8 mouse cellular contexts compared by ENCODE assay signal in the genomic region with DNA sequence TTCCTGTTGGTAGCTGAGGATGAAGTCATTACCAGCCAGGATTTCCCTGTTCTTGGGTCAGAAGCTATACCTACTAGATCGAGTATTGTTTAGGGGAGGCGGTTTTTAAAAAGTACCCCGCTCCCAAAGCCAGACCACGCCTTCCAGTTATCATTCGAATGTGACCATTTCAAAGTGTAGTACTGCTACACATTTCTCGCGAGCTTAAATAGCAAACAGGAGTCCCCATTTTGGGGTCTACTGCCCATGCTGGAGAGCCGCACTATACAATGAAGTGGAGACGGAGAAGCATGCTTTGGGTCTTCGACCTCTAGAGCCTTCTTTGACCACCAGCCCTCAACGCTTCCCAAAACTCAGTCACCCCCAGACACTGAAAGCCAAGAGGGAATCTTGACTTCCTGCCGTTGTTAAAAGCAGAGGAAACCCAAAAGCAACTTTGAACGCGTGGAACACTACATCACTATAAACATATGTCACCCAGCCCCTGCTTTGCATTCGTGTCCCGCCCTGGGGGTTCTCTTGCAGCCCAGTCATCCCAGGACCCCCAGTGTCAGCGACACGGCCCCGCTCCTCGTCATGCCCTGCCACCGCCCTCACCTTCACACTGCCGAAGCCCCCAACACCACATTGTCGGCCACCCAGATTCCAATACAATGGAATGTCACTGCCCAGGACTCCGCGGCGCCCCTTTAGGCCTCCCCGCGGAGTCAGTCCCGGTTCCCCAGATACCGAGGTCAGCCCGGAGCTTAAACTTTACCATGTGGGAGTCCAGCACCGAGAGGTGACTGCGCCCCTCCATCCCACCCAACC. TPM values are rescaled to one million over a fixed set of nuclear protein-coding genes. Genes with fewer than 3 reads are reported as not detected.
DNase-seq lines count a peak whose midpoint lies in the region; ATAC-seq and TF ChIP-seq lines count a peak whose summit lies in the region.

No protein-coding gene starts in this region.

- peak; percentile 26 for ATAC-seq in activated CD4-positive, CD25-positive, alpha-beta regulatory T cell, adult 4 months
- ATAC-seq in embryonic facial prominence, embryonic 13.5 days (ENCODE audit: insufficient number of reproducible peaks, insufficient read depth, low FRiP score, low TSS enrichment, low read depth), result peak; percentile 33
- ATAC-seq in heart, embryonic 15.5 days (replicated peaks; ENCODE audit: insufficient number of reproducible peaks, insufficient read depth, low FRiP score, low read depth), result peak; percentile 21
- ATAC-seq in neural tube, embryonic 14.5 days (ENCODE audit: low read depth), result peak; percentile 39

- H3K27ac ChIP-seq in embryonic facial prominence, embryonic 13.5 days, result peak overlapping the region; percentile 99
- peak overlapping the region; percentile 99 for H3K27ac ChIP-seq in heart, embryonic 15.5 days
- peak overlapping the region; percentile 95 for H3K27ac ChIP-seq in neural tube, embryonic 14.5 days (ENCODE audit: low read depth, low read length)

- peak overlapping the region; percentile 98 for H3K9ac ChIP-seq in embryonic facial prominence, embryonic 13.5 days
- peak overlapping the region; percentile 99 for H3K9ac ChIP-seq in heart, embryonic 15.5 days
- peak overlapping the region; percentile 99 for H3K9ac ChIP-seq in neural tube, embryonic 14.5 days (replicated peaks; ENCODE audit: low read depth, low read length)

- TF ChIP-seq POLR2A in lung, adult 2 months (IDR thresholded peaks at IDR 0.05; ENCODE audit: borderline replicate concordance, extremely low read depth, low read depth, low read length), result no peak

- no peak for TF ChIP-seq CTCF in lung, adult 2 months (IDR thresholded peaks at IDR 0.05; ENCODE audit: insufficient read depth, low read length)

- peak overlapping the region; percentile 82 for H3K4me2 ChIP-seq in embryonic facial prominence, embryonic 13.5 days
- peak overlapping the region; percentile 90 for H3K4me2 ChIP-seq in heart, embryonic 15.5 days
- peak overlapping the region; percentile 66 for H3K4me2 ChIP-seq in neural tube, embryonic 14.5 days (ENCODE audit: low read depth, low read length)

- peak overlapping the region; percentile 94 for H3K4me3 ChIP-seq in embryonic facial prominence, embryonic 13.5 days
- peak overlapping the region; percentile 97 for H3K4me3 ChIP-seq in heart, embryonic 15.5 days
- peak overlapping the region; percentile 75 for H3K4me3 ChIP-seq in lung, adult 2 months (replicated peaks; ENCODE audit: extremely low read depth, low read depth, low read length)
- peak overlapping the region; percentile 95 for H3K4me3 ChIP-seq in neural tube, embryonic 14.5 days (ENCODE audit: low read depth, low read length)

- peak; percentile 28 to 47 for DNase-seq in CD8-positive naive resting alpha-beta T cell, adult 2 months (ENCODE audit: low read depth in 2 of 2, low spot score in 2 of 2)
- peak; percentile 45 for DNase-seq in kidney, postnatal 14 days
- peak; percentile 47 for DNase-seq in lung, adult 2 months
- peak; percentile 15 for DNase-seq in urinary bladder, postnatal 25 days (ENCODE audit: low spot score)

- H3K36me3 ChIP-seq in embryonic facial prominence, embryonic 13.5 days, result no peaks in the 10 kb centered on the region
- no peaks in the 10 kb centered on the region for H3K36me3 ChIP-seq in heart, embryonic 15.5 days
- no peaks in the 10 kb centered on the region for H3K36me3 ChIP-seq in neural tube, embryonic 14.5 days (ENCODE audit: control insufficient read depth, insufficient read depth, low read length)

- WGBS in embryonic facial prominence, embryonic 13.5 days, result under 1% methylated on average over 33 of the region's 33 CpGs
- WGBS in heart, embryonic 15.5 days, result under 1% methylated on average over 33 of the region's 33 CpGs
- WGBS in lung, adult 2 months, result under 1% methylated on average over 32 of the region's 33 CpGs
- under 1% methylated on average over 33 of the region's 33 CpGs for WGBS in neural tube, embryonic 14.5 days

- H3K9me3 ChIP-seq in embryonic facial prominence, embryonic 13.5 days, result no peaks in the 10 kb centered on the region
- H3K9me3 ChIP-seq in heart, embryonic 15.5 days (replicated peaks), result no peaks in the 10 kb centered on the region
- no peaks in the 10 kb centered on the region for H3K9me3 ChIP-seq in neural tube, embryonic 14.5 days (ENCODE audit: control insufficient read depth, low read length)

- no peaks in the 10 kb centered on the region for H3K27me3 ChIP-seq in embryonic facial prominence, embryonic 13.5 days
- H3K27me3 ChIP-seq in heart, embryonic 15.5 days, result no peaks in the 10 kb centered on the region
- H3K27me3 ChIP-seq in neural tube, embryonic 14.5 days (ENCODE audit: control insufficient read depth, insufficient read depth, low read length), result no peaks in the 10 kb centered on the region

- H3K4me1 ChIP-seq in embryonic facial prominence, embryonic 13.5 days, result peaks cover 19% of the 10 kb centered on the region
- H3K4me1 ChIP-seq in heart, embryonic 15.5 days (replicated peaks), result peaks cover 20% of the 10 kb centered on the region
- peaks cover 2% of the 10 kb centered on the region; the same call in 1 of the 2 replicates for H3K4me1 ChIP-seq in lung, adult 2 months (ENCODE audit: control insufficient read depth, insufficient read depth, low read length)
- H3K4me1 ChIP-seq in neural tube, embryonic 14.5 days (ENCODE audit: control insufficient read depth, insufficient read depth, low read length), result peaks cover 2% of the 10 kb centered on the region; the same call in 1 of the 2 replicates

RNA-seq across cellular contexts. Expression of a gene that starts 0.8 kb away (rescaled TPM):
- 1 to 10 TPM in 1 of 2 experiments, under 1 TPM in 1; 0.93 to 1.2 TPM for polyA plus RNA-seq in activated CD4-positive, CD25-positive, alpha-beta regulatory T cell, adult 4 months (2017; shearing (Covaris generic))
- 13.5 and 14.2 TPM in 2 replicates for polyA plus RNA-seq in embryonic facial prominence, embryonic 13.5 days (2015; fragmentation: Nextera tagmentation; extraction: Ambion mirVana)
- 5.8 and 6.5 TPM in 2 replicates for polyA plus RNA-seq in heart, embryonic 15.5 days (2015; fragmentation: Nextera tagmentation; extraction: Ambion mirVana)
- 4.6 and 5.9 TPM in 2 replicates for polyA plus RNA-seq in lung, adult 2 months (2012; rRNA removed)
- 10.4 and 12.4 TPM in 2 replicates for polyA plus RNA-seq in neural tube, embryonic 14.5 days (2014; fragmentation: Nextera tagmentation; extraction: Ambion mirVana)

RNA-seq across cellular contexts. Expression of a gene that starts 33.9 kb away (rescaled TPM):
- polyA plus RNA-seq in activated CD4-positive, CD25-positive, alpha-beta regulatory T cell, adult 4 months (2017; shearing (Covaris generic)), result 1 to 10 TPM; 1.2 to 1.4 TPM
- polyA plus RNA-seq in embryonic facial prominence, embryonic 13.5 days (2015; fragmentation: Nextera tagmentation; extraction: Ambion mirVana), result 2.8 and 3.0 TPM in 2 replicates
- polyA plus RNA-seq in heart, embryonic 15.5 days (2015; fragmentation: Nextera tagmentation; extraction: Ambion mirVana), result 0.94 and 2.3 TPM in 2 replicates
- polyA plus RNA-seq in lung, adult 2 months (2012; rRNA removed), result 0.72 and 1.4 TPM in 2 replicates
- polyA plus RNA-seq in neural tube, embryonic 14.5 days (2014; fragmentation: Nextera tagmentation; extraction: Ambion mirVana), result 0.35 and 0.60 TPM in 2 replicates

RNA-seq across cellular contexts. Expression of a gene that starts 51.8 kb away (rescaled TPM):
- polyA plus RNA-seq in activated CD4-positive, CD25-positive, alpha-beta regulatory T cell, adult 4 months (2017; shearing (Covaris generic)), result 1 to 10 TPM; 3.3 to 5.2 TPM
- 9.5 and 11.2 TPM in 2 replicates for polyA plus RNA-seq in embryonic facial prominence, embryonic 13.5 days (2015; fragmentation: Nextera tagmentation; extraction: Ambion mirVana)
- 5.1 and 9.0 TPM in 2 replicates for polyA plus RNA-seq in heart, embryonic 15.5 days (2015; fragmentation: Nextera tagmentation; extraction: Ambion mirVana)
- 1.1 TPM in 1 of 2 replicates, not detected in the other for polyA plus RNA-seq in lung, adult 2 months (2012; rRNA removed)
- 7.5 and 9.7 TPM in 2 replicates for polyA plus RNA-seq in neural tube, embryonic 14.5 days (2014; fragmentation: Nextera tagmentation; extraction: Ambion mirVana)

Comparison
In these comparisons a context has a peak if more than half of its experiments do, and no peak if none do; other contexts are left out.
1. Peak in every context shown above with its lines: DNase-seq, ATAC-seq, H3K4me3 ChIP-seq and H3K27ac ChIP-seq.